Mouse (Mus musculus) heart, embryonic 14.5 days (tissue): ENCODE measurements around the gene Gale. TPM values are rescaled to one million over a fixed set of nuclear protein-coding genes. Genes with fewer than 3 reads are reported as not detected.
"Not testable (repeated sequence)": the region's sequence is repeated elsewhere in the genome, so short reads cannot be mapped to it uniquely, and the experiment has no call there.

Source experiments
- ATAC-seq: fragments of 200-750 bp; cut with Nextera tagmentation; 2 replicates; pipeline ENCODE4 v1.8.0; 2017; ENCODE audit warnings: low read depth, moderate TSS enrichment; ENCODE audit not compliant: insufficient number of reproducible peaks, insufficient read depth, low FRiP score
- H3K27ac ChIP-seq, 2 experiments: fragments of 200-500 bp in 1 of 2; fragments of 300-500 bp in 1 of 2; sonication (generic) in 1 of 2; replicated peaks in 1 of 2; 2 replicates each; pipeline ENCODE4 v1.5.1; 2012 to 2014; ENCODE audit warnings: low read depth in 2 of 2, low read length in 2 of 2, control low read depth in 1 of 2, mild to moderate bottlenecking in 1 of 2, mixed read lengths in 1 of 2; ENCODE audit not compliant: control insufficient read depth in 1 of 2, insufficient read depth in 1 of 2
- H3K27me3 ChIP-seq: fragments of 300-500 bp; sonication (generic); 2 replicates; pipeline ENCODE4 v1.6.1; 2014; ENCODE audit warnings: mild to moderate bottlenecking, low read length, control low read depth; ENCODE audit not compliant: control insufficient read depth, insufficient read depth
- H3K36me3 ChIP-seq: fragments of 300-500 bp; sonication (generic); 2 replicates; pipeline ENCODE4 v1.6.1; 2014; ENCODE audit warnings: mild to moderate bottlenecking, control low read depth, low read length, mixed read lengths; ENCODE audit not compliant: control insufficient read depth, insufficient read depth
- H3K4me1 ChIP-seq, 2 experiments: fragments of 200-500 bp in 1 of 2; fragments of 300-500 bp in 1 of 2; sonication (generic) in 1 of 2; 2 replicates each; pipeline ENCODE4 v1.6.1; 2012 to 2014; ENCODE audit warnings: low read length in 2 of 2, control low read depth in 1 of 2, mixed read lengths in 1 of 2; ENCODE audit not compliant: control insufficient read depth in 2 of 2, insufficient read depth in 2 of 2
- H3K4me2 ChIP-seq: fragments of 300-500 bp; sonication (generic); 2 replicates; pipeline ENCODE4 v1.6.1; 2014; ENCODE audit warnings: mild to moderate bottlenecking, low read length
- H3K4me3 ChIP-seq, 2 experiments: fragments of 200-500 bp in 1 of 2; fragments of 300-500 bp in 1 of 2; sonication (generic) in 1 of 2; 2 replicates each; pipeline ENCODE4 v1.5.1; 2012 to 2014; ENCODE audit warnings: low read length in 2 of 2, mild to moderate bottlenecking in 2 of 2, control low read depth in 1 of 2, low read depth in 1 of 2, moderate library complexity in 1 of 2; ENCODE audit not compliant: control insufficient read depth in 1 of 2, insufficient read depth in 1 of 2
- H3K9ac ChIP-seq: fragments of 300-500 bp; sonication (generic); 2 replicates; pipeline ENCODE4 v1.6.1; 2014; ENCODE audit warnings: mild to moderate bottlenecking, low read length
- H3K9me3 ChIP-seq: fragments of 300-500 bp; sonication (generic); 2 replicates; pipeline ENCODE4 v1.6.1; 2016; ENCODE audit warnings: low read length, control low read depth; ENCODE audit not compliant: control insufficient read depth
- WGBS: fragments of 180-500 bp; shearing (Covaris S2); extraction: QIAGEN DNeasy Blood & Tissue Kit; methylation state at CpG from one replicate; pipeline ENCODE4 v1.1.7; 2014; 5-methylcytosine and 5-hydroxymethylcytosine counted together
- polyA plus RNA-seq: library from polyadenylated mRNA; unstranded; fragments of >200 nt; fragmentation: Nextera tagmentation; extraction: Ambion mirVana; gene quantifications from 2 replicates; pipeline ENCODE4 v1.2.1, GENCODE M21; 2014

The Gale gene
- polyA plus RNA-seq, 1 experiment from 2014 or later, result 19.0 TPM

GRCm38 (mm10) chr4:135931832-135932231 lies 31.7 kb upstream of the Gale start:
- H3K4me2 ChIP-seq, result no peak overlapping the region
- WGBS, result 67% methylated on average over 5 of the region's 5 CpGs
- ATAC-seq, result no peak

GRCm38 (mm10) chr4:135934708-135935500 lies 28.6 kb upstream of the Gale start:
- peaks cover 3 to 6% of the 10 kb centered on the region in 2 experiments; a peak in 1 of 4 replicates for H3K4me1 ChIP-seq
- 45% methylated on average over 12 of the region's 12 CpGs for WGBS
- peaks cover 50% of the 10 kb centered on the region for H3K36me3 ChIP-seq
- H3K4me3 ChIP-seq, result no peak overlapping the region
- no peak overlapping the region; a peak in 1 of 4 replicates for H3K27ac ChIP-seq
- no peaks in the 10 kb centered on the region for H3K9me3 ChIP-seq
- no peaks in the 10 kb centered on the region for H3K27me3 ChIP-seq
- H3K9ac ChIP-seq, result no peak overlapping the region
- no peak overlapping the region for H3K4me2 ChIP-seq
- peak; percentile 40; the same call in 1 of the 2 replicates for ATAC-seq

More at GRCm38 (mm10) chr4:135931832-135932231, 31.7 kb upstream of the Gale start:
- Histone ChIP-seq H3K4me3 (no peak overlapping the region), H3K9ac (no peak overlapping the region), H3K9me3 (no peaks in the 10 kb centered on the region), H3K27ac (no peak overlapping the region), H3K27me3 (no peaks in the 10 kb centered on the region), H3K4me1 (peaks cover 0 to 5% of the 10 kb centered on the region in 2 experiments; a peak in 1 of 4 replicates), H3K36me3 (peaks cover 33% of the 10 kb centered on the region)

- no peaks in the 10 kb centered on the region for H3K27me3 ChIP-seq
- no peak overlapping the region for H3K4me3 ChIP-seq
- no peak for ATAC-seq
- H3K27ac ChIP-seq, result no peak overlapping the region; a peak in 1 of 4 replicates
- H3K4me1 ChIP-seq, result peaks cover 3 to 6% of the 10 kb centered on the region in 2 experiments; a peak in 1 of 4 replicates
- WGBS, result 61% methylated on average over 5 of the region's 5 CpGs
- H3K4me2 ChIP-seq, result no peak overlapping the region
- peaks cover 45% of the 10 kb centered on the region for H3K36me3 ChIP-seq
- H3K9ac ChIP-seq, result no peak overlapping the region
- no peaks in the 10 kb centered on the region for H3K9me3 ChIP-seq
Measured at GRCm38 (mm10) chr4:135935502-135935901, 28.0 kb upstream of the Gale start.

- H3K27ac ChIP-seq, result no peak overlapping the region
- no peak for ATAC-seq
- WGBS, result 67% methylated on average over 7 of the region's 7 CpGs
- H3K4me3 ChIP-seq, result no peak overlapping the region
- H3K9ac ChIP-seq, result no peak overlapping the region
- H3K4me2 ChIP-seq, result no peak overlapping the region
- H3K27me3 ChIP-seq, result no peaks in the 10 kb centered on the region
- peaks cover 36% of the 10 kb centered on the region for H3K36me3 ChIP-seq
- H3K4me1 ChIP-seq, result peaks cover 6 to 8% of the 10 kb centered on the region in 2 experiments; a peak in 2 of 4 replicates
- H3K9me3 ChIP-seq, result no peaks in the 10 kb centered on the region
Measured at GRCm38 (mm10) chr4:135938858-135939257, 24.7 kb upstream of the Gale start.

GRCm38 (mm10) chr4:135941026-135941425 lies 22.5 kb upstream of the Gale start:
- H3K9ac ChIP-seq, H3K9me3 ChIP-seq, H3K4me2 ChIP-seq, ATAC-seq, H3K4me3 ChIP-seq, H3K27ac ChIP-seq, H3K27me3 ChIP-seq: not testable (repeated sequence)
- peaks cover 6 to 12% of the 10 kb centered on the region in 2 experiments for H3K4me1 ChIP-seq
- WGBS, result 87% methylated on average over 8 of the region's 8 CpGs
- H3K36me3 ChIP-seq, result peaks cover 32% of the 10 kb centered on the region

GRCm38 (mm10) chr4:135942193-135942592 lies 21.3 kb upstream of the Gale start:
- WGBS, result 37% methylated on average over 6 of the region's 6 CpGs

GRCm38 (mm10) chr4:135943389-135943788 lies 20.1 kb upstream of the Gale start:
- Histone ChIP-seq H3K27ac (no peak overlapping the region; a peak in 1 of 4 replicates), H3K4me3 (no peak overlapping the region), H3K9me3 (no peaks in the 10 kb centered on the region), H3K9ac (no peak overlapping the region), H3K27me3 (no peaks in the 10 kb centered on the region), H3K4me2 (no peak overlapping the region), H3K4me1 (peaks cover 4 to 15% of the 10 kb centered on the region in 2 experiments), H3K36me3 (peaks cover 19% of the 10 kb centered on the region)
- 38% methylated on average over 4 of the region's 4 CpGs for WGBS
- ATAC-seq, result no peak

More at GRCm38 (mm10) chr4:135942193-135942592, 21.3 kb upstream of the Gale start:
- H3K9ac ChIP-seq, result no peak overlapping the region
- no peak overlapping the region for H3K4me2 ChIP-seq
- peaks cover 27% of the 10 kb centered on the region for H3K36me3 ChIP-seq
- no peaks in the 10 kb centered on the region for H3K9me3 ChIP-seq
- no peak overlapping the region for H3K27ac ChIP-seq
- H3K27me3 ChIP-seq, result no peaks in the 10 kb centered on the region
- peaks cover 4 to 12% of the 10 kb centered on the region in 2 experiments for H3K4me1 ChIP-seq
- no peak for ATAC-seq
- no peak overlapping the region for H3K4me3 ChIP-seq
